Mouse (Mus musculus) large intestine, adult 2 months (tissue): ENCODE measurements around the gene Msrb1. TPM values are rescaled to one million over a fixed set of nuclear protein-coding genes. Genes with fewer than 3 reads are reported as not detected.

Source experiments
- DNase-seq: peaks from one replicate; pipeline ENCODE4 v3.0.0-alpha.2; 2012; ENCODE audit warnings: low read depth, low spot score
- WGBS: fragments of 180-500 bp; shearing (Covaris S2); methylation state at CpG from one replicate; pipeline ENCODE4 v1.1.7; 2018; 5-methylcytosine and 5-hydroxymethylcytosine counted together
- polyA plus RNA-seq: library from polyadenylated mRNA; depleted of rRNA; stranded (reverse); fragments of >200 nt; gene quantifications from 2 replicates; pipeline ENCODE4 v1.2.3, GENCODE M21; 2012

Msrb1 gene
- polyA plus RNA-seq, 1 experiment: 96.0 TPM

- peak; percentile 63 for DNase-seq
- WGBS: 33% methylated on average over 4 of the region's 4 CpGs
These were observed 1.8 kb downstream of the Msrb1 start for GRCm38 (mm10) chr17:24738238-24738637.

GRCm38 (mm10) chr17:24739926-24740325 lies 3.5 kb downstream of the Msrb1 start:
- 37% methylated on average over 8 of the region's 8 CpGs for WGBS
- DNase-seq: no peak

DNA sequence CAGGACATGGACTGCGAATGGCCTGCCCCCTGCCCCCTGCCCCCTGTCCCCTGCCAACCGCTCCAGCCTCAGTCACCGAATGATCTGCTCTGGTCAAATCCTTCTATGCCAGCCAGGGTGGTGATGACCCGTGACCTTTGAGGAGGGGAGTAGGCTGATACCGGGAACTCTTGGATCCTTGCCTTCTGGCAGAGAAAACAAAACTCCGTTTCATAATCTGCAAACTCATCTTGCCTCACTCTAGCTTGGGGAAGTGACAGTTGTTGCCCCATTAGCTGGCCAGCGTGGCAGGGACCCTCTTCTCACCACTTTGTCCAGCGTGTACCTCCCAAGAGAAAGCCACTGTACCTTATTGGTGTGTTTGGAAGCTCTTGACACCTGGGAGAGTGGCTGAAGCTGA lies 5.9 kb downstream of the Msrb1 start:
- no peak for DNase-seq
- 59% methylated on average over 8 of the region's 8 CpGs for WGBS

GRCm38 (mm10) chr17:24743896-24744295 lies 7.5 kb downstream of the Msrb1 start:
- DNase-seq: no peak
- WGBS: 75% methylated on average over 5 of the region's 5 CpGs

GRCm38 (mm10) chr17:24744381-24744780 lies 7.9 kb downstream of the Msrb1 start:
- no peak for DNase-seq
- 82% methylated on average over 3 of the region's 3 CpGs for WGBS

DNA sequence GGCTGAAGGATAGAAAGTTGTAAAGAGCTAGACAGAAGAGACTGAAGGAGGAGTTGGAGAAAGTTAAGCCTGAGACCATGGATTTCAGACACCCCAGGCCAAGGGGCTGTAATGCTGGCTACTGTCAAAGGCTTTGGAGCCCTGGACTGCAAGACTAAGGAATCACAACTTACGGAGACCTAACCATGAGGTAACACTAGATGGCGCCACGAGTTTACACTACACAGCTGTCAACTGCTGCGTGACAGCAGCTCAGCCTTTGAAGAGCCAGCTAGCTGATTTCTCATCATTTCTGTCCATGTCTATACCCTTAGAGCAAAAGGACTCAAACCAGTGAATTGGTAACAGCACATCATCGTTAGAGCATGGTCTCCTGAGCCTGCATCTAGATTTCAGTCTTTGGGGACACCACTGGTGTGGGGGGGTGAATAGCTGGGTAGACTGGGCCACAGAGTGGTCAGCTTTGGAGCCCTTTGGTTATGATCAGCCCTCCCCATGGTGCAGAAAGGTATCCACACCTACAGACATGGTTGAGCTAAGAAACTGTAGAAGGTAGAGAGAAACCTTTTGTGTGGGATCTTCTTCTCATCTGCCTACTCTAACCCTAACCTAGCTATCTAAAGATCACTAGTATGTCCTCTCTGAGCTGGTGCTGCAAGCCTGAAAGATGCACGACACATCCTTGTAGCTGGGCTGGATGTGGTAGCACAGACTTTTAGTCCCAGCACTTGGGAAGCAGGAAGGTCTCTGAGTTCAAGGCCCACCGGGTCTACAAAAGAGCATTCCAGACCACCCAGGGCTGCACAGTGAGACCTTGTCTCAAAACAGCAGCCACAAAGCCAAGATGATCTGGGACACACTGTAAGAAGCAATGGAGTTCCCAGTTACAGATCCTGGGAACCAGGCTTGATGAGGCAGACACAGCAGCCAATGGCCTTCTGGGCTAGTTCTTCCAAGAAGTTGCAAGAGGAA lies 9.4 kb downstream of the Msrb1 start:
- 22% methylated on average over 7 of the region's 7 CpGs for WGBS
- DNase-seq: peak; percentile 69

GRCm38 (mm10) chr17:24746986-24747385 lies 10.5 kb downstream of the Msrb1 start:
- no peak for DNase-seq

DNA sequence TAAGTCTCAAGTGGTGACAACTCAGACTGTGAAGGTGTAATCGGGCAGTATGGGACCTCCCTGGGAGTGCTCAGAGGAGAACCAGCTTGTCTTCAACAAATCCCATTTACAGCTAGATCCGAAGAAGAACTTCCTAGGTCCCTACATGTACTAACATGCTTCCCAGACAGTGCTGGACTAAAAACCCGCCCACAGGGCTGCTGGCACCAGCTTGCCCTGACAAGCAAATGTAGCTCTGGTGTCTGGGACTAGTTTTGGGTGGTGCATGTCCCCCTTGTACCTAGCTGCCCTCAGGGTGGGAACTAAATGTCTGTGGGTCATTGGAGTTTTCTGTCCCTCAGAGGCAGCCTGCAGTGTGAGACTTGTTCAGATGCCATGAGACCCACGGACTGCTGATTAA lies 15.1 kb downstream of the Msrb1 start:
- no peak for DNase-seq
- WGBS: 25% methylated on average over 4 of the region's 4 CpGs

More at GRCm38 (mm10) chr17:24746986-24747385, 10.5 kb downstream of the Msrb1 start:
- WGBS: 60% methylated on average over 4 of the region's 4 CpGs

DNA sequence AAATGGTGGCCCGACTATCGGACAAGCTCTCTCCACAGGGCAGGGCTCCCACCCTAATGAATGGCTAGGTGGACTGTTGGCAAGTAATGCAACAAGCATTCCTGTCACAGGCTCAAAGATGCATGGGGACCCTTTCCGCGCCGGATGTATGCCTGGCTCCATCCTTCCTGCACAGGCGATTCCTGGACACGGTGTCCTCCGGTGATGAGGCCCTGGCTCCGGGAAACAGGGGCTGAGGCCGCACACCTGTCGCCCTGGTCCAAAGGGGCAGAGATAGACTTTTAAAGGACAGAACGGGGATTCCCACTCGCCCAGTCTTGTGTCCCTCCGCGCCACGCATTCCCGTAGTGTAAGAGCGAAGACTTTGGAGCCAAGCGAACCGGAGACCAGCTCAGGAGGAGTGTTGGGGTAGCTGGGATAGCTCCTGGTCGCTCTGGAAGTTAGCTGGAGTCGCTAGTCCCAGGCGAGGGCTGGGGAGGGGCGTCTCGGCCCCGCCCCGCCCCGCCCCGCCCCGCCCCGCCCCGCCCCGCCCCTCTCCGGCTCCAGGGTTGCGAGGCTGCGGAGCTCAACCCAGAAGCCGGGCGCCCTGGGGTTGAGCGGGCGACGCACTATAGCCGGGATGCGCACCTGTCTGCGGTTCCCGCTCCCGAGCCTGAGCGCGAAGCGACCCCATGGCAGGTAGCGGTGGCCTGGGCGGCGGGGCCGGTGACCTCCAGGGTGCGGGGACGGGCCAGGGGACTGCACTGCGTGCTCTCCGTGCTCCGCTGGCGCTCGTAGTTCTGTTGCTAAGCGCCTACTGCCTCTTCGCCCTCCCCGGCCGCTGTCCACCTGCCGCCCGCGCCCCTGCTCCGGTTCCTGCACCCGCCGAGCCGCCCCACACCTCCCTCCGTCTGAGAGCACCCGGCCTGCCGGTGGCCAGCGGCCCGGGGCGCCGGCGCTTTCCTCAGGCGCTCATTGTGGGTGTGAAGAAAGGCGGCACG lies 16.3 kb downstream of the Msrb1 start, which contains the start of gene Hs3st6:
Gene Hs3st6 (plus strand): TSS at position 574 of the 980 bp plus-strand sequence.
- WGBS: 1% methylated on average over 80 of the region's 82 CpGs
- no peak for DNase-seq

GRCm38 (mm10) chr17:24757394-24757793 lies 21.0 kb downstream of the Msrb1 start:
- WGBS: 95% methylated on average over 1 of the region's 1 CpGs
- no peak for DNase-seq

- DNase-seq: no peak
- 51% methylated on average over 5 of the region's 5 CpGs for WGBS
These were observed 24.7 kb downstream of the Msrb1 start for GRCm38 (mm10) chr17:24761121-24761520.

DNA sequence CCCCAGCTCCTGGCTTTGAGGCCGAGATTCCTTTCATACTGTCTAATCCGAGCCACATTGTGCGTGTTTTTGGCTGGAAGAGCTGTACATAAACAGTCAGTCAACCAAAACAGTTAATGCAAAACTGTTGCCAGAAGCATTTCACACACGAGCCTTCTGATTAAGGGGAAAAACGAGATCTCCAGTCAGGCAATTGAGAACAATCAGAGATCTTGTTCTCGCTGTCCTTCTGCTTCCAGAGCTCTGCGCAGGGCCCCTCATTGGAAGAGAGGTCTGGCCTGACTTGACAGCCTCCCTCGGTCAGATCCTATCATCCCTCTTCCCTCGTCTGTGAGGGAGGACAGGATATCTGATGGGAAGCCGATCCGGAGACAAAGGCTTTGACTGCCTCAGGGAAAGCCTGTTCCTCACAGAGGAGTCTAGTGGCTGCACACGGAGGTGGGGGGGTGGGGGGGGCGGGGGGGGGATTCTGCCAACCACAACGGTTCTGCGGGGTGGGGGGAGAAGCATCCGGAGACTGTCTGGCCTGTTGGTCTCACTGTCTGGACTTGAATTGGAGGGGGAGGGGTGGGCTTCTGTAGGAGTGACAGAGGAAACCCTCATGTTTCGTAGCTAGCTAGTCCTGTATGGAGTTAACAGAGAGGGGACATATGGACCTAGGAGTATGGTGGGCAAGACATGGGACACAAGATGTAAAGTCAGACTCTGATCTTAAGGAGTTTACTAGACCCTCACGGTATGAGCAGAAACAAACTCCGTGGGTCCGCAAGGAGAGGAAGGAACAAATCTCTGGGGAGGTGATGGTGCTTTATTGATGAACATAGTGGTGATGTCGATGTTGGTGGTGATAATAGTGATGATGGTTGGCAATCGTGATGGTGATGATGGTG lies 28.8 kb downstream of the Msrb1 start:
- no peak for DNase-seq
- 51% methylated on average over 22 of the region's 22 CpGs for WGBS

- no peak for DNase-seq
- 25% methylated on average over 12 of the region's 12 CpGs for WGBS
These were observed 29.9 kb downstream of the Msrb1 start for GRCm38 (mm10) chr17:24766266-24766875.

- no peak for DNase-seq
- 15% methylated on average over 3 of the region's 3 CpGs for WGBS
These were observed 32.7 kb downstream of the Msrb1 start for GRCm38 (mm10) chr17:24769146-24769545.

DNA sequence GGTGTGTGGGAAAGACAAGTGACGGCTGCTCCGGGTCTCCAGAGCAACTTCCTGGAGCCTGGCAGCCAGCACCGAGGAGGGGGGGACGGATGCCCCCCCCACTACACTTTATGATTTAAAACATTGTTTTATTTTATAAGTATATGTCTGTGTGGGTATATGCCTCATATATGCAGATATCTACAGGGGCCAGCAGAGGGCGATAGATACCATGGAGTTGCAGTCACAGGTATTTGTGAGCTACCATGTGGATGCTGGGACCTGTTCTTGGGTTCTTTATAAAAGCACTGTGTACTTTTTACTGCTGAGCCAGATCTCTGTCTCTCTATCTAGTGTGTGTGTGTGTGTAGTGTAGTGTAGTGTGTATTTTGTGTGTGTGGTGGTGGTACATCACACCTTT lies 36.8 kb downstream of the Msrb1 start:
- WGBS: 86% methylated on average over 5 of the region's 5 CpGs

GRCm38 (mm10) chr17:24775173-24775572 lies 38.7 kb downstream of the Msrb1 start:
- no peak for DNase-seq
- 51% methylated on average over 8 of the region's 8 CpGs for WGBS

More for the DNA sequence above, 36.8 kb downstream of the Msrb1 start:
- DNase-seq: no peak

DNA sequence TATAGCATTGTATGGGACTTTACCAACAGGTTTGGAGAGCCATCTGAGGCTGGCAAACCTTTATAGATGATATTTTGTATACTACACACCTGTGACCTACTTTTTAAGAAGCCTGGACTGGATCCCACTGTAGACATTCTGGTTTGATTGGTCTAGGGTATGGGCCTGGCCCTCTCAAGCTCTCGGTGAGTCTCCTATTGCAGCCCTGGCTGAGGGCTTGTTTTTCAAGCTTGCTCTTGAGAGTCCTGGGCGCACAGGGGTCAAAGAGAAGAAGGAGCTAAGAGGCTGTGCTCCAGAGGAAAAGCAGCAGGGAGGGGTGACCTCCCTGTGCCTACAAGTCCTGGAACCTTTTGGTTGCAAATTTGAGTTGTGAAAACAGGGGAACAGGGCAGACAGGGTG lies 40.6 kb downstream of the Msrb1 start:
- no peak for DNase-seq
- WGBS: 50% methylated on average over 2 of the region's 2 CpGs

GRCm38 (mm10) chr17:24780821-24781220 lies 44.4 kb downstream of the Msrb1 start:
- DNase-seq: no peak

GRCm38 (mm10) chr17:24792190-24792589 lies 55.7 kb downstream of the Msrb1 start:
- no peak for DNase-seq
- WGBS: 44% methylated on average over 8 of the region's 8 CpGs

More at GRCm38 (mm10) chr17:24780821-24781220, 44.4 kb downstream of the Msrb1 start:
- WGBS: 80% methylated on average over 2 of the region's 2 CpGs
